In genomic region chr12:103644601-103645000, GRCm38 (mm10) we compare ENCODE assay signal across 16 mouse cellular contexts. TPM values are rescaled to one million over a fixed set of nuclear protein-coding genes. Genes with fewer than 3 reads are reported as not detected.
"Had no signal": no experiment of that assay in that cellular context is flagged by ENCODE, and none has a peak within 500 bp of the region (broad histone marks: within the 10 kb centered on the region; RNA-seq: fewer than 3 reads in every experiment).

No protein-coding gene starts in this region.

- H3K27me3 ChIP-seq: intestine, embryonic 15.5 days; limb, embryonic 12.5 days; midbrain, embryonic 13.5 days; neural tube, embryonic 12.5 days; stomach, embryonic 15.5 days had no signal

- H3K4me1 ChIP-seq: intestine, embryonic 15.5 days; limb, embryonic 12.5 days; midbrain, embryonic 13.5 days; neural tube, embryonic 12.5 days; stomach, embryonic 15.5 days had no signal

- H3K36me3 ChIP-seq: intestine, embryonic 15.5 days; limb, embryonic 12.5 days; midbrain, embryonic 13.5 days; neural tube, embryonic 12.5 days; stomach, embryonic 15.5 days had no signal

- H3K4me3 ChIP-seq: intestine, embryonic 15.5 days; limb, embryonic 12.5 days; midbrain, embryonic 13.5 days; neural tube, embryonic 12.5 days; stomach, embryonic 15.5 days had no signal

- H3K27ac ChIP-seq: intestine, embryonic 15.5 days; limb, embryonic 12.5 days; midbrain, embryonic 13.5 days; neural tube, embryonic 12.5 days; stomach, embryonic 15.5 days had no signal

- H3K9ac ChIP-seq: intestine, embryonic 15.5 days; limb, embryonic 12.5 days; midbrain, embryonic 13.5 days; neural tube, embryonic 12.5 days; stomach, embryonic 15.5 days had no signal

- H3K4me2 ChIP-seq: intestine, embryonic 15.5 days; limb, embryonic 12.5 days; midbrain, embryonic 13.5 days; neural tube, embryonic 12.5 days; stomach, embryonic 15.5 days had no signal

- H3K9me3 ChIP-seq: intestine, embryonic 15.5 days; limb, embryonic 12.5 days; midbrain, embryonic 13.5 days; neural tube, embryonic 12.5 days; stomach, embryonic 15.5 days had no signal

- DNase-seq: kidney, adult 2 months; kidney, postnatal 36 days; layer of hippocampus, adult 9-11 months; layer of hippocampus, postnatal 36 days; lung, adult 18-20 months; right cerebral cortex, postnatal 4 days; spleen, adult 18-20 months; thymus, postnatal 4 days had no signal

- ATAC-seq: intestine, embryonic 15.5 days; midbrain, embryonic 13.5 days had no signal

RNA-seq across cellular contexts. Expression of gene Serpina10, which starts 13.4 kb away (rescaled TPM):
- polyA plus RNA-seq: lung, embryonic 16.5 days; midbrain, embryonic 13.5 days had no signal

RNA-seq across cellular contexts. Expression of gene Serpina16, which starts 31.3 kb away (rescaled TPM):
- polyA plus RNA-seq: kidney, adult 2 months; kidney, embryonic 16.5 days; limb, embryonic 12.5 days; liver, adult 2 months; lung, embryonic 16.5 days; midbrain, embryonic 13.5 days; neural tube, embryonic 12.5 days had no signal

RNA-seq across cellular contexts. Expression of gene Serpina1f, which starts 50.7 kb away (rescaled TPM):
- polyA plus RNA-seq: intestine, embryonic 15.5 days; kidney, embryonic 16.5 days; limb, embryonic 12.5 days; liver, adult 2 months; lung, embryonic 16.5 days; midbrain, embryonic 13.5 days; neural tube, embryonic 12.5 days; stomach, embryonic 15.5 days had no signal
